Comparison of ENCODE assay signal across 8 mouse cellular contexts in genomic region chr12:69446468-69447321, GRCm38 (mm10).
DNase-seq lines count a peak whose midpoint lies in the region; ATAC-seq and TF ChIP-seq lines count a peak whose summit lies in the region.

No protein-coding gene starts in this region.

- 0 out of 2 replicates have a peak overlapping the region, but pooled peaks have one; percentile 16 for H3K9ac ChIP-seq in intestine, embryonic 14.5 days (ENCODE audit: low read length)
- no peak overlapping the region for H3K9ac ChIP-seq in liver, embryonic 16.5 days (ENCODE audit: low read depth, low read length)

- peaks cover 27% of the 10 kb centered on the region for H3K4me1 ChIP-seq in intestine, embryonic 14.5 days (replicated peaks; ENCODE audit: control insufficient read depth, insufficient read depth, low read length)
- peaks cover 2% of the 10 kb centered on the region; the same call in 1 of the 2 replicates for H3K4me1 ChIP-seq in liver, embryonic 16.5 days (ENCODE audit: control insufficient read depth, low read depth, low read length)
- H3K4me1 ChIP-seq in thymus, adult 2 months (replicated peaks; ENCODE audit: control insufficient read depth, insufficient read depth, low read length), result peaks cover 18% of the 10 kb centered on the region

- H3K27ac ChIP-seq in intestine, embryonic 14.5 days (ENCODE audit: low read depth), result peak overlapping the region; percentile 34
- H3K27ac ChIP-seq in liver, embryonic 16.5 days (ENCODE audit: low read length), result no peak overlapping the region
- peak overlapping the region; percentile 64; the same call in 1 of the 2 replicates for H3K27ac ChIP-seq in thymus, adult 2 months (ENCODE audit: control insufficient read depth, insufficient read depth, low read length)

- ATAC-seq in cerebellum, adult (ENCODE audit: insufficient number of reproducible peaks, low FRiP score, low TSS enrichment), result no peak; the same call in 1 of the 2 replicates
- ATAC-seq in intestine, embryonic 14.5 days (replicated peaks; ENCODE audit: low FRiP score, low TSS enrichment, low read depth), result peak; percentile 78
- ATAC-seq in liver, embryonic 16.5 days (ENCODE audit: low read depth), result peak; percentile 44; the same call in 1 of the 2 replicates

- DNase-seq in cerebellum, adult 9-10 months, result peak; percentile 26
- peak; percentile 25 to 38 for DNase-seq in cerebellum, postnatal 36 days
- DNase-seq in gastrocnemius, postnatal 4 days (ENCODE audit: low spot score in 2 of 2), result peak; percentile 70 to 83
- peak; percentile 87 for DNase-seq in intestine, embryonic 14.5 days (ENCODE audit: low spot score)
- peak; percentile 84 to 90 for DNase-seq in natural killer cell, adult 2 months (ENCODE audit: low spot score in 2 of 2)
- DNase-seq in thymus, adult 2 months, result peak; percentile 46

- no peaks in the 10 kb centered on the region for H3K27me3 ChIP-seq in intestine, embryonic 14.5 days (replicated peaks; ENCODE audit: control insufficient read depth, insufficient read depth, low read length)
- peaks cover 8% of the 10 kb centered on the region for H3K27me3 ChIP-seq in liver, embryonic 16.5 days (ENCODE audit: control insufficient read depth, insufficient read depth, low read depth, low read length)
- H3K27me3 ChIP-seq in thymus, adult 2 months (ENCODE audit: control insufficient read depth, insufficient read depth, low read length), result no peaks in the 10 kb centered on the region

- H3K4me2 ChIP-seq in intestine, embryonic 14.5 days (ENCODE audit: low read length), result peak overlapping the region; percentile 45
- peak overlapping the region; percentile 42 for H3K4me2 ChIP-seq in liver, embryonic 16.5 days (ENCODE audit: low read depth, low read length)

- no peak for TF ChIP-seq POLR2A in thymus, adult 2 months (IDR thresholded peaks at IDR 0.05; ENCODE audit: control insufficient read depth, extremely low read depth, insufficient read depth, low read length, poor library complexity)

- no peaks in the 10 kb centered on the region for H3K36me3 ChIP-seq in intestine, embryonic 14.5 days (ENCODE audit: control insufficient read depth, insufficient read depth, low read length)
- H3K36me3 ChIP-seq in liver, embryonic 16.5 days (ENCODE audit: control insufficient read depth, insufficient read depth), result no peaks in the 10 kb centered on the region
- no peaks in the 10 kb centered on the region for H3K36me3 ChIP-seq in thymus, adult 2 months (ENCODE audit: control insufficient read depth, insufficient read depth, low read length)

- no peak for TF ChIP-seq CTCF in thymus, adult 2 months (IDR thresholded peaks at IDR 0.05; ENCODE audit: borderline replicate concordance, control insufficient read depth, extremely low read depth, insufficient read depth, low read length, poor library complexity)

- no peaks in the 10 kb centered on the region for H3K9me3 ChIP-seq in intestine, embryonic 14.5 days (ENCODE audit: control insufficient read depth, low read length)
- H3K9me3 ChIP-seq in liver, embryonic 16.5 days (replicated peaks; ENCODE audit: control insufficient read depth, low read length), result 0 out of 2 replicates have a peak, but pooled peaks cover 2% of the 10 kb centered on the region

- H3K4me3 ChIP-seq in intestine, embryonic 14.5 days (ENCODE audit: low read depth, low read length), result 0 out of 2 replicates have a peak overlapping the region, but pooled peaks have one; percentile 6
- no peak overlapping the region for H3K4me3 ChIP-seq in liver, embryonic 16.5 days (ENCODE audit: low read depth, low read length)
- peak overlapping the region; percentile 35 for H3K4me3 ChIP-seq in thymus, adult 2 months (ENCODE audit: control insufficient read depth, insufficient read depth, low read length)

- 11% methylated on average over 17 of the region's 17 CpGs for WGBS in intestine, embryonic 14.5 days
- 15% methylated on average over 17 of the region's 17 CpGs for WGBS in liver, embryonic 16.5 days (ENCODE audit: insufficient replicate concordance)
- WGBS in thymus, adult 2 months, result 16% methylated on average over 17 of the region's 17 CpGs

Comparison
In these comparisons a context has a peak if more than half of its experiments do, and no peak if none do; other contexts are left out.
1. DNase-seq: peak in every context shown above with its lines; median percentile 87 in intestine, embryonic 14.5 days; 87 in natural killer cell, adult 2 months; 76 in gastrocnemius, postnatal 4 days; 46 in thymus, adult 2 months; 32 in cerebellum, postnatal 36 days; 26 in cerebellum, adult 9-10 months.